Mouse (Mus musculus) CD4-positive, CD25-positive, alpha-beta regulatory T cell, adult 4 months (primary cell): ENCODE data around the gene Daam1. TPM values are rescaled to one million over a fixed set of nuclear protein-coding genes. Genes with fewer than 3 reads are reported as not detected.

Experiments used
- ATAC-seq: one replicate; pipeline ENCODE4 v1.8.0; 2017
- polyA plus RNA-seq, 2 experiments: library from polyadenylated mRNA; unstranded; fragments of 100-300 nt; shearing (Covaris generic); gene quantifications; one replicate each; pipeline ENCODE4 v1.2.1; 2017

Daam1 gene
- polyA plus RNA-seq, 2 experiments from 2014 or later = 1.8 to 3.0 TPM

DNA sequence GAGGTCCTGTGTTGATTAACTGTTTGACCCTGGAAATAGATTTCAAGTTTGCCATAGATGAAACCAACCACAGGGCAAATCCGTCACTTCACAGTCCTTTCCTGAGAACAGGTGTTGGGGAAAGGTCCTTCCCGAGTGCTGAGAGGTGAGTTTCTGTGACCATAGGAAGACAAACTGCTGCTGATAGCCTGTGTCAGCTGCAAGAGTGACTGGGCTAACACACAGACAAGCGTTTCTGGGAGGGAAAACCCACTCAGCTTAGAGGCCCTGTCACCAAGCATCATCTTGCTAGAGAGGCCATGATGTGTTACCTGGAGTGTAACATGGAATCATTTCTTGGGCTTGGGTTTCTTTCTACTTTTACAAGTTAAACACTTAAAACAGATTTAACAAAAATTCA, 35.1 kb downstream of the Daam1 start:
- ATAC-seq = no peak

DNA sequence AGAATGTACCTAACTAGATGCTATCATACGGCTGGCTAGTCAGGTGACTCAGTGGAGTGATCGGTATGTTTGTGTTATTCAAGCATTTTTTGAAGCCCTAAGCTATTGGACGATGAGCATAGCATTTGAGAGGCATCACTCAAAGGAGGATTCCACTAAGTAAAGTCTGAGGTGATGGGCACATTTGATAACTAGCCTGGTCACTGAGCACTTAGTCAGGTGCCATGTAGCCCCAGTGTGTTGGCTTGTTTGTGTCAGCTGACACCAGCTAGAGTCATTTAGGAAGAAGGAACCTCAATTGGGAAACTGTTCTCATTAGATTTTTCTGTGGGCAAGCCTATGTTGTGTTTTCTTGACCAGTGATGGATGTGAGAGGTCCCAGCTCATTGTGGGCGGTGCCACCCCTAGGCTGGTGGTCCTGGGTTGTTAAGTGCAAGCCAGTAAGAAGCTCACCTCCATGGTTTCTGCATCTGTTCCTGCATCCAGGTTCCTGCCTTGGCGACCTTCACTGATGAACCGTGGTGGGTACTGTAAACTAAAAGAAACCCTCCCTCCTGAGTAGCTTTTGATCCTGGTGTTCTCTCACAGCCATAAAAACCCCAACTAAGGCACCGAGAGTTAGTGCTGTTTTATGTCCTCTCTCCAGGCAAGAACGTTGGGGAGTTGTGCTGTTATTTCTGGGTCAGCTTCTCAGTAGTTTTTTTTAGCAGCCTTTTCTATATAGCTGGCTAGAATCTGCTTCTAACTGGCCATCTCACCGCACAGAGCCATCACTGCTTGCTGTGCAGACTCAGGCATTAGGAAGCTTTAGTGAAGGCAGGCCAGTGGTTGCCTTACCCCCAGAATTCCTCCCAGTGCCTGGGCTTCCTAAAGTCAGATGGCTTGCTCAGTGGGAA, 36.7 kb downstream of the Daam1 start:
- no peak for ATAC-seq

DNA sequence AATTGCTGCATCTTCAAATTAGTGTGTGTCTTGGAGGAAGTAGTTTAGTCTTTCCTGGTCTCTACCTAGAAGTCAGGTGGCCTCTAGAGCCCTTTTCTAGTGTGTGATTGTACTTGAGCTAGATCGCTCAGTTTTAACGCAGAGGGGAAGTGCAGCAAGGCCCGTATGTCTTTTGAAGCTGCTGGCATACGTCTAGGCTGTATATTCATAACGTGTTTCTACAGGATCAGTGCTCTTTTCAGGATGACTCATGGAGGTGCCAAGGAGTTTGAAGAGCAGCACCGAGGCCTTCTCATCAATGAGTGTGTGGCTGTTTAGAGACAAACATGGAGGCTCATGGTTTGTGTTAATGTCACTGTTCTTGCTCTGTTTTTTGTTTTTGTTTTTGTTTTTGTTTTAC, 39.8 kb downstream of the Daam1 start:
- ATAC-seq = peak; percentile 64

DNA sequence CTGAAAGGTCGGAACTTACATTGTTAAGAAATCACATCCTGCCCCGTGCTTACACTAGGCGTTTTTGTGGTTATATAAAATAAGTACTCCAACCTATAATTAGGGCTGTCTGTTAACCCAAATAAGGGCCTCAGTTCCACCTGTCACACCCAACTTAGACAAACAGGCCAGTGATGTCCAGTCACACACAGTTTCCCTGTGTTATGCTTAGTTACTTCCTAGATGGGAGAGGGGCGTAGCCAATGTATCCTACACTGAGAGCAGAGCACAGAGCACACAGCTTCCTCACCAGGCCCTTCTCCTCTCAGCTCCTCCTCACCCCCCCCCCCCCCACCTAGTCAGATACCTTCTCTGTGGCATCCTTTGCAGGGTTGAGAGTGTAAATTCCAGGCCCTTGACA, 41.5 kb downstream of the Daam1 start:
- no peak for ATAC-seq

DNA sequence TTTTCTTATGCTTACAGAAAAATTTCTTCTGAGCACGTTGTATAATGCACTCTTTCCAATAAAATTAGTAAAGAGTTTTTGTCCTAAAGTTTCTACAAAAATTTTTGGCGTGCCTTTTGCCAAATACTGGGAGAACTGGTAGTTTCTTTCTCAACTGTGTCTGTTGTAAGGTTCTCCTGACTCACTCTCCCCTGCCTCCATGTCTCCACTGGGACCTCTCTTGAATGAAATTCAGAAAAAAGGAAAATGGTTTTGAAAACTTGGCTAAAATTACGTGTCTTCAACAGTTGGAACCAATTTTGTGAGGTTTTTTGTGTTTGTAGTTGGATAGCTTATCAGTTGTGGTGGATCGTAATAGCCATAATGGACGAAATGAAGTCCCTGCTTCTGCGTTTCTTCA, 43.7 kb downstream of the Daam1 start:
- no peak for ATAC-seq

DNA sequence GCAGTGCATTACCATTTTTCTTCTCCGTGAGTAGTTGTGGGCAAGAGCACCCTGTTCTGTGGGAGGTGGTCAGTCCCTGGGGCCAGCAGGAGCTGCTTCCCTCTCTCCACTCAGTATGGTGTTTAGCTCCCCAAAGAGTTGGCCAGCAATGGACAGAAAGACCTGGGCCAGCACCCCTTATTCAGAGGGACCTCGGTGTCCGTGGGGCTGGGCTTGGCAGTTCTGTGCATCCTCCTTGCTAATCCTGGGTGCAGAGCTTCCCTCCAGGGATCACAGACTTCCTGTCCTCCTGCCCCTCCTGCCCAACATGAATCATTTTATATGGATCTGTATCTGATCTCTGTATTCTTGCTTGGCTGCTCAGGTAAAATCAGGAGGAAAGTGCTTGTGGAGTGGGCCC, 44.1 kb downstream of the Daam1 start:
- no peak for ATAC-seq

DNA sequence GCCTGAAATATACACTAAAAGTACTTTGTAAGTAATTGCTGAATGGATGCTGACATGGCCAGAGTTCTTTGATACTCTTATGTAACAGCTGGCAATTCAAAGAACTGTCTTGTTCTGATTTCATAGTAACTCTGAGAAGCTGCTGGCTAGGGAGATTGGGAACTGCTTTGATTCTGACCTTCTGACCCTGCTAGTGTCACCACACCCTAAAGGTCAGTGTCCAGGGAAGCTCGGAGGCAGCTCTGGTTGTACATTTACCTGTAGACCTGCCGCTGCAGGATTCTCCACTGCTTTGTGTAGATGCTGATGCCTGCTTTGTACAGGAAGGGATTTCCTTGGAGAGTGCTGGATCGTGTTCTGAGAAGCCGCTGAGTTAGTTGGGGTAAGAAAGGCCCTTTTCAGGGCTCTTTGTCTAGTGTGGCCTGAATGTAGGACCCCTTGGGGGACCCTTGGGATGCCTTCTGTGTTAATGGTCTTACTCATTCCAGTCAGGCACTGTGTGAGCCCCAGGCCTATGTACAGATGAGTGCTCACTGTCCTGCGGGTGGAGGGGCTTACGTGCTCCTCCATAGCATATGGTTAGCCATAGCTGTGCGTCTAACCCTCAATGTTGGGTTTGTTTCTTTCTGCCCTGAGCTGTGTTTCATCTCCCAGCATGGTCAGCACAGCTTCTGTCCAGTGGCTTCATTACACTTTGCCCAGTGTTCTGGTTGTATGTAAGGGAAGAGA, 45.0 kb downstream of the Daam1 start:
- ATAC-seq = no peak

DNA sequence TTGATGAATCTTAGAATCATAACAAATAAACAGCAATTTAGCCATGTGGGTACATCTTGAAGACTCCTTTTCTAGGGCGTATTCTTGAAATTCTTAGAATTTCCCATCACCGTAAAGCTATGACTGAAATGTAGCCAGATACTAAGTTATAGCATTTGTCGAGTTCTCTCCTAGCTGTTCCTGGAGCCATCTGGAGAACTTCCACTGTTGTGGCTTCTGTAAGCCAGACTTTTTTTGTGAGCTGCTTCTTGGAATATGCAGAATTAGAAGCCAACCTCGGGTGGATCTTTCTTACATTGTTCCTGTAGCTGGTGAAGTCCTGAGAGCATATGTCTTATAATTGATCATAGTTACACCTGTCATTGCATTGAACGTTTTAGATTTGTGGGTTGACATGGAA, 50.1 kb downstream of the Daam1 start:
- no peak for ATAC-seq

DNA sequence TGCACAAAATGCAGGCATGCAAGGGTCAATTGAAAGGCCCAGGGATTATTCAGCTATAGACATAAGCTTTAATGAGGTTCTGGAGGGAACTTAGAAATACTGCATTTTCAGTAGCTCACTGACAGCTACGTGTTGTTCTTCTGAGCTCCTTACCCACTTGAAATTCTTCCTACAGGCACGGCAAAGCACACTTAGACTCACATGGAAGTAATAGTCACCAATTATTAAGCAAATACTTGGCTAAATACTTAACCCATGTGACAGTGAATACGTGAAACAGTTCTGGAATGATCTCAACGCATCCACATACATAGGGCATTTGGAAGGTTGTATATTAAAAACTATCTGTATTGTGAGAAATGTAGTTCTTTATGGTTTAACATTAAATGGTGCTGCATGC, 50.6 kb downstream of the Daam1 start:
- no peak for ATAC-seq

DNA sequence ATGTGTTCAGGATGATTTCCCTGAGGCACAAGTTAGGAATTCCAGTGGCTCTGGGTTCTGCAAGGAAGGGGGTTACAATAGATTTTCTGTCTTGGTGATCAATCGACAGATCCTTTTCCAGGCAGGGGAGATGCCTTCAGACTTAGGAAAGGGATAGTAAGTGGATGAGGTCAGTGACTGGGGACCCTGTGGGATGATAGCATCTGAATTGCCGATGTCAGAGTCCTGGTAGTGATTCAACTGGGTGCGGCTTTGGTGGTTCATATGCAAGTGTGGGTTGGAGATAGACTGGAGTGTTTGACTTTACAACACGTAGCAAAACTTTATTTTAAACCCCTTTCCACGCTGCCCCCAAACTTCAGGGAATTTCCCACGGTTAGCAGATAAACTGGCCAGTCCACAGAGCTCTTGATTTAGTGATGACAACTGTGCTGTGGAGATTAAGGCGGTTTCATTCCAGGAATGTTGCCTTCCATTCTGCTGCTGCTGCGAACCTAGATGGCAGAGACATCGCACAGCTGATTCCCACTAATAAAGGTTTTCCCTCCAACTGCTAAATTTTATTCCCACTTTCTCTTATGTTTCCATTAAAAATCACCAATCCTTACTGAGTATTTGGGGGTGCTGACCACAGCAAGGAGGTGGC, 52.3 kb downstream of the Daam1 start:
- no peak for ATAC-seq

DNA sequence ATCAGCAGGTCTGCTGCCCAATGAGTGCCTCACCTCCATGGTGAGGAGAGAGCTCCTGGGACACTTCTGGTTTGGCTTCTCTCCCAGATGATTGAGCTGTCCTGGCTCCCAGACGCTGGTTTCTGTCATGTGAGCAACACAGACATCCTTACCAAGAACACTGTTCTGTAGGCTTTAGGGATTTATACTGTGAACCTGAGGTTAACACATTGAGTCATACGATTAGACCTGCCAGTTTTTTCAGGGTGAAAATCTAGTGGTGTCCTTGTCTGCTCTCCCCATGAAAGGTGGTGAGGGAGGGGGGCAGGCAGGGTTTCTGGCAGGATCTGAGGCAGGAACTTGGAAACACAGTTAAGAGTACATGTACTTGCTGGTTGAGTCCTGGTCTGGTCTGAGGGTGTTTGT, 54.3 kb downstream of the Daam1 start:
- ATAC-seq = no peak

DNA sequence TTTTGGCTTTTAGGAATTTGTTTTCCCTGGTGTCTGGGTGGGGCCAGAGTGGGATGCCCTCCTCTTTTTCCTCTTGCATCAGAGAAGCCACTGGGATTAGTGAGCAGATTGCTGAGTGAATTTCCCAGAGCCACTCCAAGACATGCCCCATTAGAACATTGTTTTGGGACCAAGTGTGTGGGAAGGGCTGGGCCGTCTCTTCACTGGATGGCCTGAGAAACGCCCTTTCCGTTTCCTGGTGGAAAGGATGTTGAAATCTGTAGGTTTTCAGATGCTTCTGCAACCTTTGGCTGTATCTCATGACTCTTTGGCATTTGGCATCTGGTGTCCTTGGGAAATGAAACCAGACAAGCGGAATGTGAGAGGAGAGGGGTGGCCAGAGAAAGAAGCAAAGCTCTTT, 54.8 kb downstream of the Daam1 start:
- no peak for ATAC-seq

DNA sequence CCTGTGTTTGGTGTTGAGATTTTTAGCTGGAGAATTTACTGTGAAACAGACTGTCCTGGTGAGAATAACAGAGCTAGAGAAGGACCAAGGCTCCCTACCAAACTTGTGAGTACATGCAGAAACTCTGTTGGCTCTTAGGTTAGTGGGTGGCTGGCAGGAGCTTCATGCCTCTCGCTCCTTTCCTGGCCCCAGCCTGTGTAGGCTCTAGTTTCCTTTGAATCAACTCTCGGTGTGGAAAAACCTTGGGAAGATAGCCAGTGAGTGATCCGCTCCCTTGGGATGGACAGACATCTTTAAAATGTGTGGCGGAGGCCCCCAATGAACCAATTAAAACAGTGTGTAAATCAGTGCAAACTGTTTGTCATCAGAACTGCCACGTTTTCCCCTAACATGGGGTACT, 55.5 kb downstream of the Daam1 start:
- ATAC-seq = no peak

DNA sequence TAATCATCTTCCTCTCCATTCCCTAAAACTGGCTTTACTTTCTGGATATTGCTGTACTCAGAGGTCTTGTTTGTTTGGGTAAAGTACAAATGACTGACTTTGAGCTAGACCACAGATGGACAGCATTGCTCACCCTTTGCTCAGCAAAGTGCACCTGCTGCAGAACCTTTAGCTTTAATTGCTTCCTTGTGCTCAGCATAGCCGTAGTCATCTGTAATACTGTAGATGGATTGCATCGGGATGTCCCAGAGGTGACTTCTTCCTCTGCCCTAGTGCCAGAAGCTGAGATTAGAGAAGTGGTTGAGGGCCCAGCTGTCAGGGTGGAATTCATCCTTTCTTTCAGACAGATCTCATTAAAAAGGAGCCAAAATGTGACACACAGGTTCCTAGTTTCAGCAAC, 56.1 kb downstream of the Daam1 start:
- ATAC-seq = no peak

DNA sequence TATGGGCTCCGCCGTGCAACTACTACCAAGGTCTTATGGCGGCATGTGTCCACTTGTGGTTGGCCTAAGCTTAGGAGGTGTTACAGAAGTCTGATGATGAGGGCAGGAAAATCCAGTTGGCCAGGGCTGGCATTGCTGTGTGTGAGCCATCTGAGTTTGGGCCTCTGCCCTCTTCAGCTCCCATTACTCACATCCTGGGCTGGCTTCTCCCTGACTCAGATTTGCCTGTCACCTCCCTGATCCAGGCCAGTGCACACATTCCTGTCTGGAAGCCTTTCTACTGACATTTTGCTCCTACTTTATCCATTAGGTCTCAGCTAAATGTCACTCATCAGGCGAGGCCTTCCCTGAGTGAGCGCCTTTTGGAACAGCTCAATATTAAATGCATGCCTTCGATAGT, 57.5 kb downstream of the Daam1 start:
- ATAC-seq = no peak

DNA sequence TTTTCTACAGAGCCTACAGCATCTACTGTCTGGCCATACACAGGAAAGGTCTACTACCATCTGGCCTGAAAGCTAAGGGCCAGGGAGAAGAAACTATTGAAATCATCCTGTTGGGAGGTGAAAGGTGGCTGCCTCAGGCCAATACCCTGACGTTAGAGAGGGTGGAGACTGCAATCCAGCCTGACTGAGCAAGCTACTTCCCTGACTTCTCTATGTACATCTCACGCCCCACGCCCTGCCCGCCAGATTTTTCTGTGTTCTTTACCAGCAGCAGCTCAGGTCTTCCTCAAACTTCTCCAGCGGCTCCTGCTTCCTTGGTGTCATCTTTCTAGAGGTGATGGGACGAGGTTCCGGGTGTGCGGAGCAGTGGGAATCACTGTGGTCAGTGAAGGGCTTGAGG, 58.4 kb downstream of the Daam1 start:
- ATAC-seq = no peak

DNA sequence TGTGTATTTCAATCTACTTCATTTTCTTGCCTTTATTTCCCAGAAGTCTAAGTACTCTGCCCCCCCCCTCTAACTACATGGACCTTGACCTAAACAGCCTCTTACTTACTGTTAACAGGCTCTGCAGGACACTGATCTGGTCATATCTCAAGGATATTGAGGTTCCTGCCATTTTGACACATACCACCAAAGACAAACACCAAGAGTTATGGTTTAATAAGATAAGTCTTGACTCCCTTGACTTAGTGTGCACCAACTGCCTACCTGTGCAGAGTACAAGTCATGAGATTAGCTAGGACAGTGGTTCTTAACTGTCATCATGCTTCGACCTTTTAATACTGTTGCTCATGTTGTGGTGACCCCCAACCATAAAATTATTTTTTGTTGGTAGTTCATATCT, 59.4 kb downstream of the Daam1 start:
- ATAC-seq = no peak

DNA sequence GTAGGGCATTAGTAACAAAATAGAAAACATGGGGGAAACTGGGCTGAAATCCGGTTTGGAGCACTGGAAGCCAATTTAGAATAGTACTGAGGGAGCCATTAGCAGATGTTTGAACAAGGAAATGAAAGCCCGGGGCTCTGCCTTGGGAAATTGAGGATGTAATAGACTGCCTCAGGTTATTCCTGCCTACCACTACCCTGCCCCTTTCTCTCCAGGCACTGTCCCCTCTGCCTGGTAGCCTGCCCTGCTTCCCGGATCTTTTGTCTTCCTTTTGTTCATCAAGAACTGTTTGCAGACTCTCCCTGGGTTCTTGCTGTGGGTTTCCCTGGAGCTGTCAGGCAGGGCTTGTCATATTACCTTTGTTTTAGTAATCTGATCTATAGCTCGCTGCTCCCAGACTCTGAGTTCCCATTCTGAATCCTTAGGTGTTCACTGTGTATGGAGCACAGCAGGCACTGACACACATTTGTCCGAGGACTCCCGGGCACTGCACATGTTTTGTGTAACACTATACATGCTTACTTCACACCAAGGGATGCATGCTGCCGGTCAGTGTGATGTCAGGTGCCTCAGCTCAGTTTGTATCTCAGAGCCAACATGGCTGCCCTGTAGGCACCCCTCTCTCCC, 61.0 kb downstream of the Daam1 start:
- no peak for ATAC-seq

DNA sequence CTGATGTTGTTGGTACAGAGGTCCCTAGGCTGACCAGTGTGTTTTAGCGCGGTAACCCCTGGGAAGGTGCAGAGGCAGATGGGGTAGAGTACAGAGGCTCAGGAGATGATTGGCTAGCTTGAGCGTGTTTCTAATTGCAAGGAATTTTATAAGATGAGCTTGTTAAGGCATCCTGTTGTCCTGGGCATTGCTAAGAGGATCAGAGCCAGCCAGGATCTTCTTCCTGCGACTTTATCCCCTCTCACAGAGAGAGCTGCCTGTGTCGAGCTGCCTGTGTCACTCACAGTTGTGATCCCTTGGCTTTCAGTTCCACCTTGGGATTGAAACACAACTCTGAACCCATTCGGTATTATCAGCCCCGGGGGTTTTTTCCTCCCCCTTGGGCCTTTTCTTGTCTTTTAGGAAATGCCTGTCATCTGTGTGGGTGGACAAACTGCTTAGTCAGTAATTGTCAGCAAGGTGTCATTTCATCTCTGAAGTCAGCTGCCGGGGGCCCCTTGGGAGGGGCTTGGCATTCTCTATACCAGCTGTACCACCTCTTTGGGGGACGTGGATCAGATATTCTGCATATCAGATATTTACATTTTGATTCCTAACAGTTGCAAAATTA, 62.2 kb downstream of the Daam1 start:
- no peak for ATAC-seq

DNA sequence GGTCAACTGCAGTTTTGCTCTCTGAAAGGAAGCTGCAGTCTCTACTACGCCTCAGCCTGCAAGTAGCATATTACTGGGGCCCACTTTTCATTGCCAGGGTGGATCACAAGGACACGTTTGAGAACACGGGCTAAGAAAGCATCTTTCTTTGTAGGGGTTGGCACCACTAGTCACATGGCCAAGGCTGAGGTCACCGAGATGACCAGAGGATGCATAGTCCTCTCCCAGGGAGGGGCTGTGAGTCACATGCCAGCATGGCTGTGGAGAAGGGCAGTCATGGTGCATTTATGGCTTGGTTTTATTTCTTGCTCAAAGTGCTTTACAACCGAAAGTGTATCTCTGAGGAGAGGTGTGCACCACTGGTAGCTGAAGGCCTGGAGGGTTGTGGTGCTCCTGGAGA, 67.4 kb downstream of the Daam1 start:
- ATAC-seq = no peak

DNA sequence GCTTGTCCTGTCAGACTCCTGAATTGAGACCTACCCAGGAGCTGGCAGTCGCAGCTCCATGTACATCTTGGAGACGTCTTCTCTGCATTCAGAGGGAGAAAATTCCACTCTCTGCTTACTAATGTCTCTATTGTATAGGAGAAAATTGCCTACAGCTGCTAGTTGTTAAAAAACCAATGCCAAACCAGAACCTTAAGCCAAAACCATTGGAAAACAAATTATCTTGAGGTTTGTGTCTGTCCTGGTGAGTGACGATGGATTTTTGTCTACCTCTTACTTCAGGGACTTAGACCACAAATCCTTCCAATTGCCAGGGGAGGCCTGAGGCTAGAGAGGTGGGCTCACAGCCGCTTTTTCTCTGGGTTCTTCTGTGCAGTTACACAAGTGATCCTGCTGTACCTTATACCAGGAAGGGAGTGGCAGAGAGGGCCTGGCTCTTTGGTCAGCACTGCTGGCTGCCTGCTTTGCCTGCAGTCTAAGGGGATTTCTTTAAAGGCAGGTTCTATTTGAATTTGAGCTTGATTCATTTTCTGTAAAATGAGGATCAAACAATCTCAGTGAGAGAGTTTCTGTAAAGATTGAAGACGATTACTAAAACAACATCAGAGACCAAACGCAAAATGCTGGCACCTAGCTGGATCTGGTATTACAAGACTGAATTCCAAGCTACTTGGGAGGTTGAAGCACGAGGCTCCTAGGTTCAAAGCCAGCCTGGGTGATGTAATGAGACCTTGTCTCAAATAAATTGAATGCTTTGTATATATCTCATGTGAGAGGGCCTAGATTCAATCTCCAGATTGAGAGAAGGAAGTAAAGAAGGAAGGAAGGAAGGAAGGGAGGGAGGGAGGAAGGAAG, 68.0 kb downstream of the Daam1 start:
- ATAC-seq = no peak

DNA sequence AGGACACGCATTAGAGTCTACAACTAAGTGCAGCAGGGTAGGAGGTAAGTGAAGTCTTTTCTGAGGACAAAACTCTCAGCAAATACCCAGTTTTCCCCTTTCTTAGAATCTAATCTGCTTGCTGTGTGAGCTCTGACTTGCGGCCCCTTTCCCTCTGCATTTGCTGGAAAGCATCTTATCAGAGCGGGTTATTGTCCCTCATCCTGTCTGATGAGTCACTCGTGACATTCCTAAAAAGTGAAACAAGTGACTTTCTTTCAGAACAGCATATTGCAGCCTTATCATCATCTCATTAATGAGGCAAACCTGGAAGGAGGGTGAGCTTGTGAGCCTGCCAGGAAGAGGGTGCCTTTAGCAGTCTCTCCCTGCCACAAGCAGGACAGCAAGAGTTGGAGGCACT, 68.7 kb downstream of the Daam1 start:
- no peak for ATAC-seq
